Mouse (Mus musculus) layer of hippocampus, adult 9-11 months (tissue): ENCODE results near the gene Phldb1.
"Not testable (repeated sequence)": the region's sequence is repeated elsewhere in the genome, so short reads cannot be mapped to it uniquely, and the experiment has no call there.

Experiments
- DNase-seq: peaks from one replicate; pipeline ENCODE4 v3.0.0; 2022

The Phldb1 gene

GRCm38 (mm10) chr9:44734524-44735494 is at the start of gene Phldb1:
Gene Phldb1 (minus strand): TSS chr9:44735198.
- DNase-seq = peak; percentile 89

- DNase-seq = peak; percentile 94
These were observed 38.0 kb upstream of the Phldb1 start for GRCm38 (mm10) chr9:44772750-44773651.

GRCm38 (mm10) chr9:44772392-44772749 is 37.4 kb upstream of the Phldb1 start:
- no peak for DNase-seq

- no peak for DNase-seq
These were observed 36.4 kb upstream of the Phldb1 start for GRCm38 (mm10) chr9:44771376-44771775.

- not testable (repeated sequence) for DNase-seq
These were observed 33.0 kb upstream of the Phldb1 start for GRCm38 (mm10) chr9:44768029-44768394.

- peak; percentile 80 for DNase-seq
These were observed 32.4 kb upstream of the Phldb1 start, which contains the start of the genes Arcn1 and Ift46 for GRCm38 (mm10) chr9:44767101-44768028. Gene Arcn1 (minus strand): TSS chr9:44767845. Gene Ift46 (plus strand): TSS chr9:44767908.

- no peak for DNase-seq
These were observed 25.9 kb upstream of the Phldb1 start for GRCm38 (mm10) chr9:44760873-44761272.

GRCm38 (mm10) chr9:44748473-44748872 is 13.5 kb upstream of the Phldb1 start:
- no peak for DNase-seq

- no peak for DNase-seq
These were observed 12.3 kb upstream of the Phldb1 start for GRCm38 (mm10) chr9:44747341-44747740.

- no peak for DNase-seq
These were observed 11.7 kb upstream of the Phldb1 start for GRCm38 (mm10) chr9:44746666-44747065.

- DNase-seq = no peak
These were observed 10.4 kb upstream of the Phldb1 start for GRCm38 (mm10) chr9:44745371-44745770.

- DNase-seq = no peak
These were observed 5.7 kb upstream of the Phldb1 start for GRCm38 (mm10) chr9:44740663-44741192.

- no peak for DNase-seq
These were observed 2.4 kb upstream of the Phldb1 start for GRCm38 (mm10) chr9:44737240-44737949.

- no peak for DNase-seq
These were observed 1.3 kb upstream of the Phldb1 start for GRCm38 (mm10) chr9:44736301-44736700.

GRCm38 (mm10) chr9:44735886-44736285 is 888 bp upstream of the Phldb1 start:
- DNase-seq = no peak

GRCm38 (mm10) chr9:44733671-44734523 is 1.1 kb downstream of the Phldb1 start:
- peak; percentile 86 for DNase-seq

- DNase-seq = no peak
These were observed 2.0 kb downstream of the Phldb1 start for GRCm38 (mm10) chr9:44732921-44733530.

- no peak for DNase-seq
These were observed 2.9 kb downstream of the Phldb1 start for GRCm38 (mm10) chr9:44732130-44732549.

GRCm38 (mm10) chr9:44727441-44727840 is 7.6 kb downstream of the Phldb1 start:
- no peak for DNase-seq
